Mouse (Mus musculus) adrenal gland, adult (tissue): ENCODE results near the gene Gm42417.

Source experiments
- DNase-seq, 2 experiments: peaks; one replicate each; pipeline ENCODE4 v3.0.0; 2022 to 2023; ENCODE audit warnings: low spot score in 1 of 2; ENCODE audit not compliant: inconsistent age in 2 of 2

The Gm42417 gene

GRCm38 (mm10) chr1:36524058-36524457 is 15.2 kb downstream of the Gm42417 start:
- no peak for DNase-seq

DNA sequence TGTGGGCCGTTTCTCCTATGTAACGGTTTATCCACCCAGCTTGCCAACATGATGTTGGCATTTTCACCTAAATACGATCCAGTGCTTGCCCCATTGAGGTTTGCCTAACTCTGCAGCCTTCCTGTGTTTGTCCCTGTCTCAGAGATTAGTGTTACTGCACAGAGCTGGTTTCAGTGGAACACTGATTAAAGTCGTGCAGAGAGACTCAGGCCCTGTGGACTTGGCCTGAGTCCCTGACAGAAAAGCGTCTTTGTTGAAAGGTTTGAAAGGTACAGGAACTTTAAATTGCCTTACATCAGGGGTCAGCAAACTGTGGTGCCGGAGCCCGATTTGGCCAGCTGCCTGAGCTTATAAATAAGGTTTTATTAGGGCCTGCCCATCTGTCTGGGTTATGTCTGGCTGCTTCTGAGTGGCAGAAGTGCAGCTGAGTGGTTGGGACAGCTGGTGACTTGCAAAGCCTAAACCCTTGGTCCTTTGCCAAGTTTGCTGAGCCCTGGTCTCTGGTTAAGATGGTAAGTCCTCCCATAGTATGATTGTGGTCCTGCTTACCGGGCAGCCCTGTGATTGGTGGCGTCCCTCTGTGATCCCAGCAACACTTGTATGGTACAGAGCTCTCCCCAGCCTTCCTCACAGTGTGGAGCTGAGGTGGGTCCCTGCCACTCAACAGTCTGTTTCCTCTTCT is 15.8 kb downstream of the Gm42417 start:
- no peak for DNase-seq

GRCm38 (mm10) chr1:36522210-36522609 is 17.0 kb downstream of the Gm42417 start:
- no peak for DNase-seq

- no peak for DNase-seq
Measured at GRCm38 (mm10) chr1:36519626-36520025, 19.6 kb downstream of the Gm42417 start.

DNA sequence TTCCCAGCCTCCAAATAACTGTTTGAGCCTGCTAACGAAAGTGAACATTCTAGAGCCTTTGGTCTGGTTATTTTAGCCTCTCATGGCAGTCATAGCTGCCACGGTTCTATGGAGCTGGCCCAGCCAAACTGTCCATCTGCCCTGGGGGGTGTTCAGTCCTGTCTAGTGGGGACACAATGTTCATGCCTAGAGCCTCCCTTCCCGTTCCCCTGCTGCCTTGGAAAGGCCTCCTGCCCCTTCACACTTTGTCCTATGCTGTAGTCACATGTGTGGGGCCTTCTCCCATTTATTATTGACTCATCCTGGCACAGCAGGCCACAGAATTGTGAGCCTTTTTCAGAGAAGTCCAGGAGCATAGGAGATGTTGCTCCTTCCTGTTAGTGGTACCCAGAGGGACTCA is 21.0 kb downstream of the Gm42417 start:
- DNase-seq, result no peak

- DNase-seq, result peak in 1 of 2 experiments; percentile 70
Measured at GRCm38 (mm10) chr1:36513718-36514117, 25.5 kb downstream of the Gm42417 start.

DNA sequence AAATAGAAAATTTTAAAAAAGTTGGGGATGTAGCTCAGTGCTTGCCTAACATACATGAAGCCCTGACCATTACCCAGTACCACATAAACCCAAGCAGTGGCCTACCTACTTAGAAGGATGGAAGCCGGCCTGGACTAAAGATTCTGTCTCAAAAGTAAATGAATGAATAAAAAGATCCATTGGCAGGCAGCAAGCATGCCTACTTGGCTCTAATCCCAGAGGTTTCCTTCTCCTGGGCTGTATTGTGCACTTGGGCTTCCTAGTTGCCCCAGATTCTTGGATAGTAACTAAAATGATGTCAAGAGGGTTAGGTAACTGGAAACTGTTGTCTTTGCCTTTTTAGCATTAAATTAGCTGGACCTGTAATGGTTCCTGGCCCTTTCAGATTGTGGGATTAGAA is 25.9 kb downstream of the Gm42417 start:
- DNase-seq, result peak in 1 of 2 experiments; percentile 69

- DNase-seq, result no peak
Measured at GRCm38 (mm10) chr1:36512966-36513280, 26.3 kb downstream of the Gm42417 start.

GRCm38 (mm10) chr1:36512089-36512965 is 26.9 kb downstream of the Gm42417 start:
- peak; percentile 64 to 83 for DNase-seq

GRCm38 (mm10) chr1:36511289-36512021 is 27.8 kb downstream of the Gm42417 start, which contains the start of gene Cnnm3:
TSS of gene Cnnm3 (plus strand) at chr1:36511867.
- peak; percentile 99 to 100 for DNase-seq

- no peak for DNase-seq
Measured at GRCm38 (mm10) chr1:36508238-36508637, 31.0 kb downstream of the Gm42417 start.

- peak; percentile 51 to 90 for DNase-seq
Measured at GRCm38 (mm10) chr1:36501261-36501660, 38.0 kb downstream of the Gm42417 start.

GRCm38 (mm10) chr1:36497312-36497711 is 41.9 kb downstream of the Gm42417 start:
- no peak for DNase-seq

GRCm38 (mm10) chr1:36496719-36497118 is 42.5 kb downstream of the Gm42417 start:
- DNase-seq, result peak in 1 of 2 experiments; percentile 64

GRCm38 (mm10) chr1:36493299-36493698 is 45.9 kb downstream of the Gm42417 start:
- DNase-seq, result no peak

DNA sequence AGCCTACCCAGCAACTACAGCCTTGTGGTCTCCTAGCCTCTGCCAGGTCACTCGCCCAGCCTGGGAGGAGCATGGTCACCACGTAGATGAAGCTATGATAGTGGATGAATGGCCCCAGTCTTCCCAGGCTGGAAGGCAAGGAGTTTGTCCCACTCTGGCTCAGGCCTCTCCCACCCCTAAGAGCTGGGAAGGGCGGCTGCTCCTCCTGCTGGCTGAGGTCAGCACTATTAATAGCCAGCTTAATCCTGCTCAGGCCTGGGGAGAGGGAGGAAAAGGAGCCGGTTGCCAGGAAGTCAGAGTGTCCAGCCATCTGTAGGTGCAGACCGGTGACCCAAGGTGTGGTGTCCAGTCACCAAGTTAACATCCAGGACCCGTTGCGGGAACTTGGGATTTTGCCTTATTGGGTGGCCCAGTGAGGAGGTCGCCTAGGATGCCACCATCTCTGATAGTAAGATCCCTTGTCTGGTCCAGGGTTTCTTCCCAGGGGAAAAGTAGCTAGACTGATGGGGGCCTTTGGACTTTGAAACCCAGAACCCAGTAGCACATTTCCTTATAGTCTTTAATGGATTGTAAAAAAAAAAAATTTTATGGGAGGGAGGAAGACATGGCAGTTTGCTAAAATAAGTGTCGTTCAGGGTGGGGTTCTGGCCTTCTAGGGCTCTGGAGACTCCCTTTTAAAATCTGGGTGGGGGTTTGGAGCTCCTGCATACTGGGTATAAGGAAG is 46.7 kb downstream of the Gm42417 start:
- peak; percentile 39 to 70 for DNase-seq

DNA sequence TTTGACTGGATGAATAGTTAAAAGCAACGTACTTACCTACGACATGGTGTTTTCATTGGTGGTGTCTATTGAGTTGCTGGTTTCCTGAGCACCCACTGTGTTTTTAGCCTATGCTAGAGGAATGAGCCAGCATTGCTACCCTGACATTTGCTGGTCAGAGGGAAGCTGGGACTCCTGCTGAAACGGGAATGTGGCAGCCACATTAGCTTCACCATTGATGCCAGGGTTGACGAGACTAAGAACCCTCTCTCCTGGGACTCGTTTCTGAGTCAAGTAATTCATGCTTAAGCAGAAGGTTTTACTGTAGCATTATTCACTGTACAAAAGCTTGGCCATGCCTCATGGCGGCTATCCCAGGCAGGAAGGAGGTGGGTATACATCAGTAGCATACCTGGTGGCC is 49.6 kb downstream of the Gm42417 start:
- DNase-seq, result no peak

- no peak for DNase-seq
Measured at GRCm38 (mm10) chr1:36487111-36487510, 52.1 kb downstream of the Gm42417 start.

DNA sequence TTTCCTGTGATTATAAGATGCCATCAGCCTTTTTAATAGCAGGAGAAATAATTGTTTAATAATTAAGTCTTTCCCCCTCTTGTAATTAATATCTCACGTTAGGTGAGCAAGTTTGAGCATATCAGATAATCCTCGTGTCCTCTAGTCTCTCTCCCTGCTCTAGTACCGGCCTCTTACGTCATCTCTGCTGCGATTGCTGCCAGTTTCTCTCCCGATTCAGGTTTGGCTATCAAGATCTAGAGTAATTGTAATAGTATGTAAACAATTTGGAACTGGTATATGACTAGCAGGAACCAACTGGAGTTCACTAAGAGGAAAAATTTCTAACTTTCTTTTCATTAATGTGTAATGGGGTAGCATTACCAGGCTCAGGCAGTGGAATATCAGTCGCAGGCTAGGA is 54.1 kb downstream of the Gm42417 start:
- DNase-seq, result no peak

DNA sequence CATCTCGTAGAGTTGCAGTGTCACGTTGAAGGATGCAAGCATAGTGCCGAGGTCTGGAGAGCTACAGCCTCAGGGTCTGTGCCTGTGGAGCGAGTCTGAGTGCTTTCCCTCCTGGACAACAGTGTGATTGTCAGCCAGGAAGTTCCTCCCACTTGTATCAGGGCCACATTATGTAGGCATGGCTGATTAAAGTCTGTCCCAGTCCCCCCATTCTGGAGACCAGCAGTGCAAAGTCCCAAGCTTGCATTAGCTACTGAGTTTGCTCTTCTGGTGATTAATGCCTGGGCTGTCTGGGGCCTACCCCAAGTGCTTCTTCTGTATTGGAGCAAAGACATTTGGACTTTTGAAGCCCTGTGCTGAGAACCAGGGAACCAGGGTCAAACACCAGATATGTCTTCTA is 55.4 kb downstream of the Gm42417 start:
- no peak for DNase-seq
